8 mouse cellular contexts compared by ENCODE assay signal in the genomic region with DNA sequence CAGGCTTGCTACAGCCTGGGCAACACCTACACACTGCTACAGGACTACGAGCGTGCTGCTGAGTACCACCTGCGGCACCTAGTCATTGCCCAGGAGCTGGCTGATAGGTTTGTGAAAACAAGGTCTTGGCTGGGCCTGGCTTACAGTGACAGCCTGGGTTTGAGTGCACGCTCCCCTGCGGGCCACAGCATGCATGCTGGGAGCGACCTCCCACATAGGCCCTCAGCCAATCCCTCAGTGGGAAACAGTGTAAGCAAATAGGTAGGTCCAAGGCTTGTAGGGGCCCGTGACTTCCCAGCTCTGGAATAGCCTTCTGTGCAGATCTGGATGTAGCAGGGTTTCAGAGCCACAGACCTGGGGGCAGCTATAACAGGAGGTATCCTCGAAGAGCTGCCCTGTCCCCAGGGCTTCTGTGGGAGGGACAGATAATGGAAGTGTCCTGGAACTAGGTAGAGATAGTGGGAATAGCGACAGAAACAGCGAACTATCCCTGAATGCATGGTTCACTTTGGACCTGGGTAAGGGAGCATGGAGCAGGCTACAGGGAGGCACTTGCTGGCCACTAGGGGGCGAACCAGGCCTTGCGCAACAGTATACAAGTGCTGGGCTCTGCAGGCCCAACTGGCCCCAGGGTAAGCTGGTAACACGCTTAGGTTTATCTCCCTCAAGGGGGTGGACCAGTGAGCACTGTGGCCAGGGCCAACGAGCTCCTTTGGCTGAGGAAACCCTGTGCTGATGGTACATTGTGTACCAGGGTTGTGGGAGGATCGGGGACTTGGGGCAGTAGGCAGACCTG. TPM values are rescaled to one million over a fixed set of nuclear protein-coding genes. Genes with fewer than 3 reads are reported as not detected.
DNase-seq lines count a peak whose midpoint lies in the region; ATAC-seq lines count a peak whose summit lies in the region.

No protein-coding gene starts in this region.

- no peaks in the 10 kb centered on the region for H3K4me1 ChIP-seq in forebrain, embryonic 14.5 days (ENCODE audit: control insufficient read depth, insufficient read depth, low read length)
- H3K4me1 ChIP-seq in hindbrain, embryonic 16.5 days (ENCODE audit: control insufficient read depth, insufficient read depth, low read depth, low read length) = peaks cover 6% of the 10 kb centered on the region
- H3K4me1 ChIP-seq in liver, embryonic 16.5 days (ENCODE audit: control insufficient read depth, low read depth, low read length) = no peaks in the 10 kb centered on the region
- H3K4me1 ChIP-seq in neural tube, embryonic 12.5 days = no peaks in the 10 kb centered on the region

- H3K4me2 ChIP-seq in forebrain, embryonic 14.5 days (ENCODE audit: low read length) = no peak overlapping the region
- no peak overlapping the region for H3K4me2 ChIP-seq in hindbrain, embryonic 16.5 days (ENCODE audit: low read length)
- H3K4me2 ChIP-seq in liver, embryonic 16.5 days (ENCODE audit: low read depth, low read length) = no peak overlapping the region
- H3K4me2 ChIP-seq in neural tube, embryonic 12.5 days (replicated peaks) = no peak overlapping the region

- H3K27ac ChIP-seq in forebrain, embryonic 14.5 days (ENCODE audit: low read depth, low read length) = no peak overlapping the region
- no peak overlapping the region for H3K27ac ChIP-seq in hindbrain, embryonic 16.5 days (ENCODE audit: low read depth, low read length)
- H3K27ac ChIP-seq in liver, embryonic 16.5 days (ENCODE audit: low read length) = no peak overlapping the region
- H3K27ac ChIP-seq in neural tube, embryonic 12.5 days = no peak overlapping the region

- H3K4me3 ChIP-seq in forebrain, embryonic 14.5 days (ENCODE audit: low read depth, low read length) = no peak overlapping the region
- no peak overlapping the region for H3K4me3 ChIP-seq in hindbrain, embryonic 16.5 days (ENCODE audit: low read length)
- no peak overlapping the region for H3K4me3 ChIP-seq in liver, embryonic 16.5 days (ENCODE audit: low read depth, low read length)
- H3K4me3 ChIP-seq in neural tube, embryonic 12.5 days = no peak overlapping the region

- H3K9me3 ChIP-seq in forebrain, embryonic 14.5 days (replicated peaks; ENCODE audit: control insufficient read depth, low read length) = no peaks in the 10 kb centered on the region
- no peaks in the 10 kb centered on the region for H3K9me3 ChIP-seq in hindbrain, embryonic 16.5 days (ENCODE audit: control insufficient read depth, low read length)
- H3K9me3 ChIP-seq in liver, embryonic 16.5 days (replicated peaks; ENCODE audit: control insufficient read depth, low read length) = no peaks in the 10 kb centered on the region
- H3K9me3 ChIP-seq in neural tube, embryonic 12.5 days = no peaks in the 10 kb centered on the region

- no peak overlapping the region for H3K9ac ChIP-seq in forebrain, embryonic 14.5 days (ENCODE audit: low read length)
- H3K9ac ChIP-seq in hindbrain, embryonic 16.5 days (ENCODE audit: low read depth, low read length) = no peak overlapping the region
- H3K9ac ChIP-seq in liver, embryonic 16.5 days (ENCODE audit: low read depth, low read length) = no peak overlapping the region
- H3K9ac ChIP-seq in neural tube, embryonic 12.5 days = no peak overlapping the region

- H3K36me3 ChIP-seq in forebrain, embryonic 14.5 days (ENCODE audit: control insufficient read depth, insufficient read depth, low read length) = peaks cover 79% of the 10 kb centered on the region
- peaks cover 60% of the 10 kb centered on the region for H3K36me3 ChIP-seq in hindbrain, embryonic 16.5 days (ENCODE audit: control insufficient read depth, insufficient read depth, low read length)
- H3K36me3 ChIP-seq in liver, embryonic 16.5 days (ENCODE audit: control insufficient read depth, insufficient read depth) = no peaks in the 10 kb centered on the region
- H3K36me3 ChIP-seq in neural tube, embryonic 12.5 days = peaks cover 78% of the 10 kb centered on the region

- H3K27me3 ChIP-seq in forebrain, embryonic 14.5 days (replicated peaks; ENCODE audit: control insufficient read depth, insufficient read depth, low read length) = no peaks in the 10 kb centered on the region
- no peaks in the 10 kb centered on the region for H3K27me3 ChIP-seq in hindbrain, embryonic 16.5 days (replicated peaks; ENCODE audit: control insufficient read depth, insufficient read depth, low read length)
- no peaks in the 10 kb centered on the region for H3K27me3 ChIP-seq in liver, embryonic 16.5 days (ENCODE audit: control insufficient read depth, insufficient read depth, low read depth, low read length)
- no peaks in the 10 kb centered on the region for H3K27me3 ChIP-seq in neural tube, embryonic 12.5 days (replicated peaks)

- DNase-seq in right cerebral cortex, postnatal 4 days = peak; percentile 57
- no peak for DNase-seq in right cerebral cortex, postnatal 25 days
- DNase-seq in c-Kit-negative CD71-positive TER-119-positive erythroid progenitor cells, embryonic 14.5 days (ENCODE audit: low read depth, low spot score) = peak; percentile 33
- DNase-seq in forebrain, embryonic 14.5 days (ENCODE audit: low spot score) = peak; percentile 61
- no peak for DNase-seq in urinary bladder, adult 2 months (ENCODE audit: low spot score)

- 70% methylated on average over 15 of the region's 15 CpGs for WGBS in forebrain, embryonic 14.5 days
- 66% methylated on average over 15 of the region's 15 CpGs for WGBS in hindbrain, embryonic 16.5 days
- 53% methylated on average over 15 of the region's 15 CpGs for WGBS in liver, embryonic 16.5 days (ENCODE audit: insufficient replicate concordance)
- WGBS in neural tube, embryonic 12.5 days = 69% methylated on average over 15 of the region's 15 CpGs

- peak; percentile 77; the same call in 1 of the 2 replicates for ATAC-seq in forebrain, embryonic 14.5 days
- ATAC-seq in hindbrain, embryonic 16.5 days = peak; percentile 56; the same call in 1 of the 2 replicates
- peak; percentile 76 for ATAC-seq in liver, embryonic 16.5 days (ENCODE audit: low read depth)
- 0 out of 2 replicates have a peak, but pooled peaks have one; percentile 31 for ATAC-seq in neural tube, embryonic 12.5 days (ENCODE audit: low FRiP score, low read depth)

RNA-seq across cellular contexts. Expression of gene Gpsm1, which starts 10.3 kb away (rescaled TPM):
- polyA plus RNA-seq in forebrain, embryonic 14.5 days (2014; fragmentation: Nextera tagmentation; extraction: Ambion mirVana) = 56.0 and 63.6 TPM in 2 replicates
- 177 and 185 TPM in 2 replicates for polyA plus RNA-seq in hindbrain, embryonic 16.5 days (2015; fragmentation: Nextera tagmentation; extraction: Ambion mirVana)
- polyA plus RNA-seq in liver, embryonic 16.5 days (2015; fragmentation: Nextera tagmentation; extraction: Ambion mirVana) = 2.3 and 3.0 TPM in 2 replicates
- polyA plus RNA-seq in neural tube, embryonic 12.5 days (2016; fragmentation: Nextera tagmentation; extraction: Ambion mirVana) = 112 and 118 TPM in 2 replicates
- polyA plus RNA-seq in urinary bladder, adult 2 months (2012; rRNA removed) = 17.1 and 20.7 TPM in 2 replicates

RNA-seq across cellular contexts. Expression of gene Dnlz, which starts 26.3 kb away (rescaled TPM):
- polyA plus RNA-seq in forebrain, embryonic 14.5 days (2014; fragmentation: Nextera tagmentation; extraction: Ambion mirVana) = 28.8 and 33.1 TPM in 2 replicates
- polyA plus RNA-seq in hindbrain, embryonic 16.5 days (2015; fragmentation: Nextera tagmentation; extraction: Ambion mirVana) = 30.1 and 32.6 TPM in 2 replicates
- 7.2 and 8.0 TPM in 2 replicates for polyA plus RNA-seq in liver, embryonic 16.5 days (2015; fragmentation: Nextera tagmentation; extraction: Ambion mirVana)
- 36.1 and 36.3 TPM in 2 replicates for polyA plus RNA-seq in neural tube, embryonic 12.5 days (2016; fragmentation: Nextera tagmentation; extraction: Ambion mirVana)
- polyA plus RNA-seq in urinary bladder, adult 2 months (2012; rRNA removed) = 18.0 and 18.9 TPM in 2 replicates

RNA-seq across cellular contexts. Expression of gene Ccdc187, which starts 31.2 kb away (rescaled TPM):
- 0.11 and 0.17 TPM in 2 replicates for polyA plus RNA-seq in forebrain, embryonic 14.5 days (2014; fragmentation: Nextera tagmentation; extraction: Ambion mirVana)
- 0.15 and 0.19 TPM in 2 replicates for polyA plus RNA-seq in hindbrain, embryonic 16.5 days (2015; fragmentation: Nextera tagmentation; extraction: Ambion mirVana)
- 0.01 and 0.05 TPM in 2 replicates for polyA plus RNA-seq in liver, embryonic 16.5 days (2015; fragmentation: Nextera tagmentation; extraction: Ambion mirVana)
- 0.10 and 0.11 TPM in 2 replicates for polyA plus RNA-seq in neural tube, embryonic 12.5 days (2016; fragmentation: Nextera tagmentation; extraction: Ambion mirVana)
- polyA plus RNA-seq in urinary bladder, adult 2 months (2012; rRNA removed) = 1.0 and 1.3 TPM in 2 replicates

RNA-seq across cellular contexts. Expression of gene Card9, which starts 35.1 kb away (rescaled TPM):
- 0.22 and 1.1 TPM in 2 replicates for polyA plus RNA-seq in forebrain, embryonic 14.5 days (2014; fragmentation: Nextera tagmentation; extraction: Ambion mirVana)
- polyA plus RNA-seq in hindbrain, embryonic 16.5 days (2015; fragmentation: Nextera tagmentation; extraction: Ambion mirVana) = 1.9 and 2.9 TPM in 2 replicates
- 1.7 and 3.0 TPM in 2 replicates for polyA plus RNA-seq in liver, embryonic 16.5 days (2015; fragmentation: Nextera tagmentation; extraction: Ambion mirVana)
- 1.0 and 1.7 TPM in 2 replicates for polyA plus RNA-seq in neural tube, embryonic 12.5 days (2016; fragmentation: Nextera tagmentation; extraction: Ambion mirVana)
- 4.9 TPM in 2 replicates for polyA plus RNA-seq in urinary bladder, adult 2 months (2012; rRNA removed)

RNA-seq across cellular contexts. Expression of gene Snapc4, which starts 54.9 kb away (rescaled TPM):
- polyA plus RNA-seq in forebrain, embryonic 14.5 days (2014; fragmentation: Nextera tagmentation; extraction: Ambion mirVana) = 15.7 and 27.1 TPM in 2 replicates
- polyA plus RNA-seq in hindbrain, embryonic 16.5 days (2015; fragmentation: Nextera tagmentation; extraction: Ambion mirVana) = 29.1 and 36.4 TPM in 2 replicates
- 7.1 and 10.0 TPM in 2 replicates for polyA plus RNA-seq in liver, embryonic 16.5 days (2015; fragmentation: Nextera tagmentation; extraction: Ambion mirVana)
- 33.4 and 34.6 TPM in 2 replicates for polyA plus RNA-seq in neural tube, embryonic 12.5 days (2016; fragmentation: Nextera tagmentation; extraction: Ambion mirVana)
- 30.7 and 32.0 TPM in 2 replicates for polyA plus RNA-seq in urinary bladder, adult 2 months (2012; rRNA removed)

Comparison
In these comparisons a context has a peak if more than half of its experiments do, and no peak if none do; other contexts are left out.
1. DNase-seq: peak in right cerebral cortex, postnatal 4 days (single experiment), c-Kit-negative CD71-positive TER-119-positive erythroid progenitor cells, embryonic 14.5 days (single experiment) and forebrain, embryonic 14.5 days (single experiment); none in right cerebral cortex, postnatal 25 days (single experiment) and urinary bladder, adult 2 months (single experiment).
2. Peak in every context shown above with its lines, with median percentiles within 50 percentile points of each other: ATAC-seq.